Mouse (Mus musculus) lung, embryonic 14.5 days (tissue): ENCODE data around the gene Tm4sf19. TPM values are rescaled to one million over a fixed set of nuclear protein-coding genes. Genes with fewer than 3 reads are reported as not detected.
"Not testable (repeated sequence)": the region's sequence is repeated elsewhere in the genome, so short reads cannot be mapped to it uniquely, and the experiment has no call there.

Experiments
- ATAC-seq: fragments of 200-750 bp; cut with Nextera tagmentation; 2 replicates; pipeline ENCODE4 v1.8.0; 2017; ENCODE audit warnings: mild to moderate bottlenecking, moderate TSS enrichment, moderate library complexity; ENCODE audit not compliant: insufficient read depth
- DNase-seq: peaks from one replicate; pipeline ENCODE4 v3.0.0-alpha.2; 2015
- H3K27ac ChIP-seq: fragments of 300-500 bp; sonication (generic); 2 replicates; pipeline ENCODE4 v1.5.1; 2014; ENCODE audit warnings: low read depth, mild to moderate bottlenecking, moderate library complexity
- H3K27me3 ChIP-seq: fragments of 300-500 bp; sonication (generic); 2 replicates; pipeline ENCODE4 v1.6.1; 2014; ENCODE audit warnings: low read length, control low read depth; ENCODE audit not compliant: insufficient read depth
- H3K36me3 ChIP-seq: fragments of 300-500 bp; sonication (generic); 2 replicates; pipeline ENCODE4 v1.6.1; 2014; ENCODE audit warnings: control low read depth; ENCODE audit not compliant: insufficient read depth
- H3K4me1 ChIP-seq: fragments of 300-500 bp; sonication (generic); 2 replicates; pipeline ENCODE4 v1.6.1; 2014; ENCODE audit warnings: antibody characterized with exemption, control low read depth; ENCODE audit not compliant: insufficient read depth
- H3K4me2 ChIP-seq: fragments of 300-500 bp; sonication (generic); 2 replicates; pipeline ENCODE4 v1.6.1; 2014; ENCODE audit warnings: mild to moderate bottlenecking
- H3K4me3 ChIP-seq: fragments of 300-500 bp; sonication (generic); 2 replicates; pipeline ENCODE4 v1.5.1; 2014; ENCODE audit warnings: low read depth, low read length
- H3K9ac ChIP-seq: fragments of 300-500 bp; sonication (generic); 2 replicates; pipeline ENCODE4 v1.6.1; 2014
- H3K9me3 ChIP-seq: fragments of 300-500 bp; sonication (generic); 2 replicates; pipeline ENCODE4 v1.6.1; 2016; ENCODE audit warnings: low read depth, low read length, control low read depth
- CTCF ChIP-seq: IDR thresholded peaks from 2 replicates; pipeline ENCODE4 v1.5.1; 2016; ENCODE audit warnings: antibody characterized with exemption, low read depth
- WGBS: fragments of 180-500 bp; shearing (Covaris S2); extraction: QIAGEN DNeasy Blood & Tissue Kit; methylation state at CpG from one replicate; pipeline ENCODE4 v1.1.7; 2014; 5-methylcytosine and 5-hydroxymethylcytosine counted together
- polyA plus RNA-seq: library from polyadenylated mRNA; unstranded; fragments of >200 nt; fragmentation: Nextera tagmentation; extraction: Ambion mirVana; gene quantifications from 2 replicates; pipeline ENCODE4 v1.2.1, GENCODE M21; 2014

The Tm4sf19 gene
- polyA plus RNA-seq, 1 experiment from 2014 or later: not detected

GRCm38 (mm10) chr16:32441432-32441831, 41.1 kb downstream of the Tm4sf19 start:
- Histone ChIP-seq H3K9ac (no peak overlapping the region), H3K27me3 (no peaks in the 10 kb centered on the region)
- TF ChIP-seq CTCF: no peak

GRCm38 (mm10) chr16:32444615-32445014, 44.3 kb downstream of the Tm4sf19 start:
- not testable (repeated sequence) for DNase-seq, H3K9ac ChIP-seq, H3K4me2 ChIP-seq, H3K9me3 ChIP-seq, H3K27me3 ChIP-seq, H3K4me3 ChIP-seq, H3K27ac ChIP-seq, ATAC-seq, H3K36me3 ChIP-seq, H3K4me1 ChIP-seq
- 85% methylated on average over 3 of the region's 3 CpGs for WGBS

More at GRCm38 (mm10) chr16:32441432-32441831, 41.1 kb downstream of the Tm4sf19 start:
- no peak overlapping the region for H3K27ac ChIP-seq
- no peak for DNase-seq
- H3K9me3 ChIP-seq: no peaks in the 10 kb centered on the region
- no peak overlapping the region for H3K4me3 ChIP-seq
- no peaks in the 10 kb centered on the region for H3K36me3 ChIP-seq
- ATAC-seq: no peak
- WGBS: 84% methylated on average over 3 of the region's 3 CpGs
- no peaks in the 10 kb centered on the region for H3K4me1 ChIP-seq
- no peak overlapping the region for H3K4me2 ChIP-seq

- no peak overlapping the region for H3K27ac ChIP-seq
- no peak for TF ChIP-seq CTCF
- ATAC-seq: no peak
- no peak overlapping the region for H3K4me2 ChIP-seq
- H3K9me3 ChIP-seq: no peaks in the 10 kb centered on the region
- no peaks in the 10 kb centered on the region for H3K27me3 ChIP-seq
- no peak overlapping the region for H3K4me3 ChIP-seq
- 0 out of 2 replicates have a peak, but pooled peaks cover 2% of the 10 kb centered on the region for H3K4me1 ChIP-seq
- H3K9ac ChIP-seq: no peak overlapping the region
- no peak for DNase-seq
- 93% methylated on average over 1 of the region's 1 CpGs for WGBS
- H3K36me3 ChIP-seq: no peaks in the 10 kb centered on the region
Observed at GRCm38 (mm10) chr16:32445558-32445957, 45.3 kb downstream of the Tm4sf19 start.

GRCm38 (mm10) chr16:32446563-32447138, 46.3 kb downstream of the Tm4sf19 start:
- H3K4me2 ChIP-seq: no peak overlapping the region
- ATAC-seq (no peak), DNase-seq (no peak)
- no peak overlapping the region for H3K4me3 ChIP-seq
- WGBS: 63% methylated on average over 2 of the region's 2 CpGs
- no peaks in the 10 kb centered on the region for H3K27me3 ChIP-seq
- H3K9ac ChIP-seq: no peak overlapping the region
- no peaks in the 10 kb centered on the region for H3K9me3 ChIP-seq
- H3K27ac ChIP-seq: no peak overlapping the region
- no peak for TF ChIP-seq CTCF
- H3K36me3 ChIP-seq: no peaks in the 10 kb centered on the region
- H3K4me1 ChIP-seq: 0 out of 2 replicates have a peak, but pooled peaks cover 2% of the 10 kb centered on the region

GRCm38 (mm10) chr16:32449665-32450064, 49.4 kb downstream of the Tm4sf19 start:
- Histone ChIP-seq H3K9ac (no peak overlapping the region), H3K9me3 (no peaks in the 10 kb centered on the region), H3K4me1 (0 out of 2 replicates have a peak, but pooled peaks cover 2% of the 10 kb centered on the region), H3K4me2 (no peak overlapping the region; the same call in 1 of the 2 replicates), H3K27ac (no peak overlapping the region), H3K27me3 (no peaks in the 10 kb centered on the region), H3K4me3 (no peak overlapping the region), H3K36me3 (peaks cover 18% of the 10 kb centered on the region; the same call in 1 of the 2 replicates)
- DNase-seq: no peak
- ATAC-seq: no peak
- WGBS: 71% methylated on average over 3 of the region's 3 CpGs
- no peak for TF ChIP-seq CTCF

- 85% methylated on average over 2 of the region's 2 CpGs for WGBS
- no peak for ATAC-seq
- Histone ChIP-seq H3K4me1 (0 out of 2 replicates have a peak, but pooled peaks cover 2% of the 10 kb centered on the region), H3K27ac (no peak overlapping the region), H3K36me3 (peaks cover 18% of the 10 kb centered on the region; the same call in 1 of the 2 replicates), H3K27me3 (no peaks in the 10 kb centered on the region), H3K4me3 (no peak overlapping the region), H3K9me3 (no peaks in the 10 kb centered on the region), H3K4me2 (no peak overlapping the region; the same call in 1 of the 2 replicates), H3K9ac (no peak overlapping the region)
- no peak for TF ChIP-seq CTCF
- no peak for DNase-seq
Observed at GRCm38 (mm10) chr16:32450133-32450532, 49.8 kb downstream of the Tm4sf19 start.

- Histone ChIP-seq H3K4me2 (no peak overlapping the region), H3K4me1 (0 out of 2 replicates have a peak, but pooled peaks cover 2% of the 10 kb centered on the region), H3K36me3 (peaks cover 23% of the 10 kb centered on the region; the same call in 1 of the 2 replicates), H3K27me3 (no peaks in the 10 kb centered on the region), H3K4me3 (no peak overlapping the region), H3K9me3 (no peaks in the 10 kb centered on the region), H3K9ac (no peak overlapping the region), H3K27ac (no peak overlapping the region)
- no peak for TF ChIP-seq CTCF
- DNase-seq (no peak), ATAC-seq (no peak)
- WGBS: 90% methylated on average over 8 of the region's 8 CpGs
Observed at GRCm38 (mm10) chr16:32453102-32453501, 52.8 kb downstream of the Tm4sf19 start.
